Mouse (Mus musculus): ENCODE measurements at regions not wholly inside any gene's neighbourhood (a gene's known extent, or its start where the extent isn't known, plus 50 kb on each side); places are given as distances from the start of the nearest gene placed in this dataset.
A peak's percentile ranks its signal among the peaks of the same experiment; 100 is the strongest.

- no peaks in the 10 kb centered on the region for H3K4me1 ChIP-seq (ENCODE audit: control insufficient read depth, insufficient read depth, insufficient read length)
- DNase-seq (ENCODE audit: low read depth in 1 of 2, low spot score in 2 of 2), result no peak
- WGBS, result 88% methylated on average over 13 of the region's 13 CpGs
- H3K27me3 ChIP-seq (ENCODE audit: control insufficient read depth, insufficient read depth, low read length), result no peaks in the 10 kb centered on the region
- no peaks in the 10 kb centered on the region for H3K36me3 ChIP-seq (ENCODE audit: control insufficient read depth, insufficient read depth, low read length)
- no peak overlapping the region for H3K4me3 ChIP-seq (ENCODE audit: extremely low read depth, insufficient read depth, insufficient read length)
- no peak overlapping the region for H3K27ac ChIP-seq (ENCODE audit: insufficient read depth, low read length)
- TF ChIP-seq CTCF (IDR thresholded peaks at IDR 0.05; ENCODE audit: extremely low read depth, insufficient read depth, insufficient read length, insufficient replicate concordance) (no peak), POLR2A (IDR thresholded peaks at IDR 0.05; ENCODE audit: low read depth, low read length) (no peak)
Observed at GRCm38 (mm10) chr10:118043761-118044160, 97.8 kb upstream of the Mdm1 start.

GRCm38 (mm10) chr10:118044840-118045239 is 96.8 kb upstream of the Mdm1 start:
- Histone ChIP-seq H3K36me3 (ENCODE audit: control insufficient read depth, insufficient read depth, low read length) (no peaks in the 10 kb centered on the region), H3K27me3 (ENCODE audit: control insufficient read depth, insufficient read depth, low read length) (no peaks in the 10 kb centered on the region), H3K27ac (ENCODE audit: insufficient read depth, low read length) (no peak overlapping the region), H3K4me1 (ENCODE audit: control insufficient read depth, insufficient read depth, insufficient read length) (no peaks in the 10 kb centered on the region), H3K4me3 (ENCODE audit: extremely low read depth, insufficient read depth, insufficient read length) (no peak overlapping the region)
- WGBS, result 84% methylated on average over 3 of the region's 3 CpGs
- TF ChIP-seq CTCF (IDR thresholded peaks at IDR 0.05; ENCODE audit: extremely low read depth, insufficient read depth, insufficient read length, insufficient replicate concordance), result no peak
- no peak for TF ChIP-seq POLR2A (IDR thresholded peaks at IDR 0.05; ENCODE audit: low read depth, low read length)
- DNase-seq (ENCODE audit: low read depth in 1 of 2, low spot score in 2 of 2), result no peak

- no peak for TF ChIP-seq CTCF (IDR thresholded peaks at IDR 0.05; ENCODE audit: extremely low read depth, insufficient read depth, insufficient read length, insufficient replicate concordance)
- no peak for TF ChIP-seq POLR2A (IDR thresholded peaks at IDR 0.05; ENCODE audit: low read depth, low read length)
- Histone ChIP-seq H3K27me3 (ENCODE audit: control insufficient read depth, insufficient read depth, low read length) (no peaks in the 10 kb centered on the region), H3K4me1 (ENCODE audit: control insufficient read depth, insufficient read depth, insufficient read length) (peaks cover 2% of the 10 kb centered on the region; the same call in 1 of the 2 replicates), H3K4me3 (ENCODE audit: extremely low read depth, insufficient read depth, insufficient read length) (no peak overlapping the region), H3K36me3 (ENCODE audit: control insufficient read depth, insufficient read depth, low read length) (no peaks in the 10 kb centered on the region), H3K27ac (ENCODE audit: insufficient read depth, low read length) (no peak overlapping the region)
- WGBS, result 95% methylated on average over 2 of the region's 2 CpGs
- no peak for DNase-seq (ENCODE audit: low read depth in 1 of 2, low spot score in 2 of 2)
Observed at GRCm38 (mm10) chr10:118045427-118045826, 96.2 kb upstream of the Mdm1 start.

GRCm38 (mm10) chr10:118046328-118046727 is 95.3 kb upstream of the Mdm1 start:
- no peak overlapping the region for H3K27ac ChIP-seq (ENCODE audit: insufficient read depth, low read length)
- no peaks in the 10 kb centered on the region for H3K27me3 ChIP-seq (ENCODE audit: control insufficient read depth, insufficient read depth, low read length)
- no peak for DNase-seq (ENCODE audit: low read depth in 1 of 2, low spot score in 2 of 2)
- H3K4me3 ChIP-seq (ENCODE audit: extremely low read depth, insufficient read depth, insufficient read length), result no peak overlapping the region
- H3K4me1 ChIP-seq (ENCODE audit: control insufficient read depth, insufficient read depth, insufficient read length), result peaks cover 5% of the 10 kb centered on the region; the same call in 1 of the 2 replicates
- 89% methylated on average over 4 of the region's 4 CpGs for WGBS
- H3K36me3 ChIP-seq (ENCODE audit: control insufficient read depth, insufficient read depth, low read length), result no peaks in the 10 kb centered on the region
- no peak for TF ChIP-seq CTCF (IDR thresholded peaks at IDR 0.05; ENCODE audit: extremely low read depth, insufficient read depth, insufficient read length, insufficient replicate concordance)
- TF ChIP-seq POLR2A (IDR thresholded peaks at IDR 0.05; ENCODE audit: low read depth, low read length), result no peak

- WGBS, result 94% methylated on average over 1 of the region's 1 CpGs
- H3K4me3 ChIP-seq (ENCODE audit: extremely low read depth, insufficient read depth, insufficient read length), result no peak overlapping the region
- H3K4me1 ChIP-seq (ENCODE audit: control insufficient read depth, insufficient read depth, insufficient read length), result peaks cover 5% of the 10 kb centered on the region; the same call in 1 of the 2 replicates
- no peaks in the 10 kb centered on the region for H3K36me3 ChIP-seq (ENCODE audit: control insufficient read depth, insufficient read depth, low read length)
- DNase-seq (ENCODE audit: low read depth in 1 of 2, low spot score in 2 of 2), result no peak
- no peak for TF ChIP-seq POLR2A (IDR thresholded peaks at IDR 0.05; ENCODE audit: low read depth, low read length)
- no peak for TF ChIP-seq CTCF (IDR thresholded peaks at IDR 0.05; ENCODE audit: extremely low read depth, insufficient read depth, insufficient read length, insufficient replicate concordance)
- no peaks in the 10 kb centered on the region for H3K27me3 ChIP-seq (ENCODE audit: control insufficient read depth, insufficient read depth, low read length)
- no peak overlapping the region for H3K27ac ChIP-seq (ENCODE audit: insufficient read depth, low read length)
Observed at GRCm38 (mm10) chr10:118046831-118047230, 94.8 kb upstream of the Mdm1 start.

GRCm38 (mm10) chr10:118049330-118049729 is 92.3 kb upstream of the Mdm1 start:
- Histone ChIP-seq H3K4me3 (ENCODE audit: extremely low read depth, insufficient read depth, insufficient read length) (no peak overlapping the region), H3K4me1 (ENCODE audit: control insufficient read depth, insufficient read depth, insufficient read length) (peaks cover 5% of the 10 kb centered on the region; the same call in 1 of the 2 replicates), H3K27me3 (ENCODE audit: control insufficient read depth, insufficient read depth, low read length) (no peaks in the 10 kb centered on the region), H3K27ac (ENCODE audit: insufficient read depth, low read length) (peak overlapping the region; percentile 22; the same call in 1 of the 2 replicates), H3K36me3 (ENCODE audit: control insufficient read depth, insufficient read depth, low read length) (no peaks in the 10 kb centered on the region)
- no peak for DNase-seq (ENCODE audit: low read depth in 1 of 2, low spot score in 2 of 2)
- no peak for TF ChIP-seq POLR2A (IDR thresholded peaks at IDR 0.05; ENCODE audit: low read depth, low read length)
- no peak for TF ChIP-seq CTCF (IDR thresholded peaks at IDR 0.05; ENCODE audit: extremely low read depth, insufficient read depth, insufficient read length, insufficient replicate concordance)
- WGBS, result 69% methylated on average over 10 of the region's 10 CpGs

- no peak for DNase-seq (ENCODE audit: low read depth in 1 of 2, low spot score in 2 of 2)
- 19% methylated on average over 5 of the region's 5 CpGs for WGBS
- TF ChIP-seq POLR2A (IDR thresholded peaks at IDR 0.05; ENCODE audit: low read depth, low read length) (no peak), CTCF (IDR thresholded peaks at IDR 0.05; ENCODE audit: extremely low read depth, insufficient read depth, insufficient read length, insufficient replicate concordance) (no peak)
- no peaks in the 10 kb centered on the region for H3K36me3 ChIP-seq (ENCODE audit: control insufficient read depth, insufficient read depth, low read length)
- no peak overlapping the region for H3K4me3 ChIP-seq (ENCODE audit: extremely low read depth, insufficient read depth, insufficient read length)
- H3K4me1 ChIP-seq (ENCODE audit: control insufficient read depth, insufficient read depth, insufficient read length), result peaks cover 5% of the 10 kb centered on the region; the same call in 1 of the 2 replicates
- H3K27ac ChIP-seq (ENCODE audit: insufficient read depth, low read length), result no peak overlapping the region
- no peaks in the 10 kb centered on the region for H3K27me3 ChIP-seq (ENCODE audit: control insufficient read depth, insufficient read depth, low read length)
Observed at GRCm38 (mm10) chr10:118050152-118050641, 91.4 kb upstream of the Mdm1 start.
